Mouse (Mus musculus) embryonic facial prominence, embryonic 10.5 days (tissue): ENCODE data around the gene Haus7. TPM values are rescaled to one million over a fixed set of nuclear protein-coding genes. Genes with fewer than 3 reads are reported as not detected.

ENCODE experiments used
- polyA plus RNA-seq: library from polyadenylated mRNA; unstranded; fragments of >200 nt; fragmentation: Nextera tagmentation; extraction: Ambion mirVana; gene quantifications from 2 replicates; pipeline ENCODE4 v1.2.1, GENCODE M21; 2016

Gene Haus7
- polyA plus RNA-seq, 1 experiment from 2014 or later: 99.8 TPM

Other genes with a start within 250 kb of the Haus7 start
- 0.65 TPM in 1 of 2 replicates, not detected in the other for gene Xlr4b, start 244.7 kb downstream of the Haus7 start, polyA plus RNA-seq
- gene F8a, start 230.8 kb downstream of the Haus7 start, polyA plus RNA-seq: 8.4 and 9.4 TPM in 2 replicates
- 0.15 TPM in 2 replicates for gene Xlr4c, start 215.9 kb downstream of the Haus7 start, polyA plus RNA-seq
- gene Xlr3c, start 193.7 kb downstream of the Haus7 start, polyA plus RNA-seq: 0.18 and 0.47 TPM in 2 replicates
- not detected in 2 replicates for gene Xlr5a, start 166.1 kb downstream of the Haus7 start, polyA plus RNA-seq
- gene Xlr5c, start 166.1 kb downstream of the Haus7 start, polyA plus RNA-seq: not detected in 2 replicates
- gene Gm45015, start 122.2 kb downstream of the Haus7 start, polyA plus RNA-seq: not detected in 2 replicates
- 19.1 and 20.8 TPM in 2 replicates for gene Zfp275, start 116.4 kb downstream of the Haus7 start, polyA plus RNA-seq
- not detected in 2 replicates for gene Gm18336, start 60.3 kb downstream of the Haus7 start, polyA plus RNA-seq
- gene Zfp92, start 47.9 kb downstream of the Haus7 start, polyA plus RNA-seq: 0.12 and 0.18 TPM in 2 replicates
- 0.15 TPM in 1 of 2 replicates, not detected in the other for gene Trex2, start 23.7 kb downstream of the Haus7 start, polyA plus RNA-seq
- gene Bgn, start 24.6 kb upstream of the Haus7 start, polyA plus RNA-seq: 15.7 and 19.3 TPM in 2 replicates
- gene Atp2b3, start 44.0 kb upstream of the Haus7 start, polyA plus RNA-seq: 0.25 and 0.39 TPM in 2 replicates
- 109 and 139 TPM in 2 replicates for gene Dusp9, start 180.4 kb upstream of the Haus7 start, polyA plus RNA-seq
- 6.6 and 7.4 TPM in 2 replicates for gene Pnck, start 201.1 kb upstream of the Haus7 start, polyA plus RNA-seq
- 4.7 and 5.6 TPM in 2 replicates for gene Slc6a8, start 214.1 kb upstream of the Haus7 start, polyA plus RNA-seq